Mouse (Mus musculus): ENCODE results near the gene Slc7a1. TPM values are rescaled to one million over a fixed set of nuclear protein-coding genes. Genes with fewer than 3 reads are reported as not detected.

The Slc7a1 gene
- polyA plus RNA-seq, 1 experiment from 2014 or later = 39.0 TPM

DNA sequence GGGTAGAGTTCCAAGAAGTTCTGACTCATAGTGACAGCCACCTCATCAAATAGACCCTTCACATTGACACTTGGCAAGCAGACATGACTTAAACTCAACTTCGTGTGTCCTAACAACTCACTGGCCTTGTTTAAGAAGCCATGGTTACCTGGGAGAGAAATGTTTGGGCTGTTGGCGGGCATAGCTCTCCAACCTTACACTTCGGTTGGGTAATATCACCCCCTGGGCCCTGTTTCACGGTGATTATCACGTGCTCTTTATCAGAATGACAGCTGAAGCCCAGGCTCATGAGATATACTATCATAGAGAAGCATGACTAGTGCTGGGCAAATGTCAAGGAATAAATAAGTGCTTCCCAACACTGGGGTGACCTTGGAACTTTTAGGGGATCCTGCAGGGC, 119.4 kb downstream of the Slc7a1 start:
- WGBS = 83% methylated on average over 5 of the region's 5 CpGs
- H3K4me3 ChIP-seq (ENCODE audit: low read length) = no peak overlapping the region
- H3K9me3 ChIP-seq (ENCODE audit: control insufficient read depth, low read length) = no peaks in the 10 kb centered on the region
- H3K36me3 ChIP-seq (ENCODE audit: control insufficient read depth, insufficient read depth, low read length) = no peaks in the 10 kb centered on the region
- no peaks in the 10 kb centered on the region for H3K4me1 ChIP-seq (ENCODE audit: control insufficient read depth, insufficient read depth, low read depth, low read length)
- ATAC-seq = no peak
- H3K27ac ChIP-seq (ENCODE audit: low read depth, low read length) = no peak overlapping the region
- H3K9ac ChIP-seq (ENCODE audit: low read depth, low read length) = no peak overlapping the region
- H3K27me3 ChIP-seq (replicated peaks; ENCODE audit: control insufficient read depth, insufficient read depth, low read length) = no peaks in the 10 kb centered on the region
- H3K4me2 ChIP-seq (ENCODE audit: low read length) = no peak overlapping the region

DNA sequence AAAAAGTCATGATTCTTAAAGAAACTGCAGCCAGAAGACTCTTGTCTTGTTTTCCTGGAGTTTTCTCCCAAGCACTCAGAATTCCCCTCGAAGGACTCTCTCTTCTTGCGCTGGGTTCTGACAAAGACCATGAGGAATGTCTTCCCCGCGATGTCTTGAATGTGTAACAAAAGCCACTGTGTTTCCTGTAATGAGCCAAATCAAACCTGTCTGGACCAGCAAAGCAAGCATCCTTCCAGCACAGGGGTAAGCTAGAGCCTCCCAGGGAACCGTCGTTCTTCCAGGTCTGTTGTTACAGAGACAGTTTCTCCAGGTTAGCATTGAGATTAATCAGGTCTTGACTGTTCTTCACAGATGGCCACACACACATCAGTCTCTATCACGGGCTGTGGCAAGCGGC, 121.5 kb downstream of the Slc7a1 start:
- H3K27me3 ChIP-seq (replicated peaks; ENCODE audit: control insufficient read depth, insufficient read depth, low read length) = no peaks in the 10 kb centered on the region
- H3K27ac ChIP-seq (ENCODE audit: low read depth, low read length) = no peak overlapping the region
- H3K9ac ChIP-seq (ENCODE audit: low read depth, low read length) = no peak overlapping the region
- no peaks in the 10 kb centered on the region for H3K9me3 ChIP-seq (ENCODE audit: control insufficient read depth, low read length)
- no peaks in the 10 kb centered on the region for H3K36me3 ChIP-seq (ENCODE audit: control insufficient read depth, insufficient read depth, low read length)
- no peak for ATAC-seq
- H3K4me3 ChIP-seq (ENCODE audit: low read length) = no peak overlapping the region
- 86% methylated on average over 8 of the region's 8 CpGs for WGBS
- no peak overlapping the region for H3K4me2 ChIP-seq (ENCODE audit: low read length)
- H3K4me1 ChIP-seq (ENCODE audit: control insufficient read depth, insufficient read depth, low read depth, low read length) = no peaks in the 10 kb centered on the region

Other genes starting within 250 kb of the Slc7a1 start
- 70.7 and 90.1 TPM in 2 replicates for gene Ubl3, start 152.9 kb upstream of the Slc7a1 start, polyA plus RNA-seq (2015; fragmentation: Nextera tagmentation; extraction: Ambion mirVana)

Measured in hindbrain, embryonic 16.5 days (tissue).